Mouse (Mus musculus): Measurements from ENCODE around the gene Cldn7. TPM values are rescaled to one million over a fixed set of nuclear protein-coding genes. Genes with fewer than 3 reads are reported as not detected.

The Cldn7 gene
- polyA plus RNA-seq, 1 experiment from 2014 or later, result 2.4 TPM

- 10% methylated on average over 8 of the region's 8 CpGs for WGBS (ENCODE audit: insufficient replicate concordance)
- Histone ChIP-seq H3K4me1 (ENCODE audit: control insufficient read depth, insufficient read depth, low read length) (peaks cover 26% of the 10 kb centered on the region), H3K36me3 (ENCODE audit: control insufficient read depth, insufficient read depth, low read length) (peaks cover 18% of the 10 kb centered on the region), H3K27ac (ENCODE audit: low read depth, low read length) (peak overlapping the region; percentile 91; the same call in 1 of the 2 replicates), H3K4me2 (peak overlapping the region; percentile 80), H3K9me3 (replicated peaks; ENCODE audit: control insufficient read depth, low read length) (no peaks in the 10 kb centered on the region), H3K27me3 (ENCODE audit: control insufficient read depth, insufficient read depth, low read length) (no peaks in the 10 kb centered on the region), H3K4me3 (ENCODE audit: low read depth, low read length) (peak overlapping the region; percentile 77), H3K9ac (ENCODE audit: low read depth, low read length) (peak overlapping the region; percentile 84)
- ATAC-seq (replicated peaks; ENCODE audit: insufficient number of reproducible peaks, low FRiP score, low TSS enrichment), result no peak
Observed at GRCm38 (mm10) chr11:70001159-70001558, 36.6 kb downstream of the Cldn7 start.

GRCm38 (mm10) chr11:70001865-70002264, 37.3 kb downstream of the Cldn7 start:
- no peak for ATAC-seq (replicated peaks; ENCODE audit: insufficient number of reproducible peaks, low FRiP score, low TSS enrichment)
- H3K27me3 ChIP-seq (ENCODE audit: control insufficient read depth, insufficient read depth, low read length), result no peaks in the 10 kb centered on the region
- no peaks in the 10 kb centered on the region for H3K9me3 ChIP-seq (replicated peaks; ENCODE audit: control insufficient read depth, low read length)
- peaks cover 23% of the 10 kb centered on the region for H3K36me3 ChIP-seq (ENCODE audit: control insufficient read depth, insufficient read depth, low read length)
- H3K4me1 ChIP-seq (ENCODE audit: control insufficient read depth, insufficient read depth, low read length), result peaks cover 26% of the 10 kb centered on the region
- H3K4me2 ChIP-seq, result peak overlapping the region; percentile 80
- H3K27ac ChIP-seq (ENCODE audit: low read depth, low read length), result no peak overlapping the region
- no peak overlapping the region for H3K9ac ChIP-seq (ENCODE audit: low read depth, low read length)
- peak overlapping the region; percentile 77 for H3K4me3 ChIP-seq (ENCODE audit: low read depth, low read length)

GRCm38 (mm10) chr11:70002471-70002870, 37.9 kb downstream of the Cldn7 start:
- ATAC-seq (replicated peaks; ENCODE audit: insufficient number of reproducible peaks, low FRiP score, low TSS enrichment), result no peak
- no peaks in the 10 kb centered on the region for H3K9me3 ChIP-seq (replicated peaks; ENCODE audit: control insufficient read depth, low read length)
- H3K27ac ChIP-seq (ENCODE audit: low read depth, low read length), result no peak overlapping the region
- H3K4me2 ChIP-seq, result peak overlapping the region; percentile 80
- H3K9ac ChIP-seq (ENCODE audit: low read depth, low read length), result peak overlapping the region; percentile 30; the same call in 1 of the 2 replicates
- H3K36me3 ChIP-seq (ENCODE audit: control insufficient read depth, insufficient read depth, low read length), result peaks cover 27% of the 10 kb centered on the region
- H3K27me3 ChIP-seq (ENCODE audit: control insufficient read depth, insufficient read depth, low read length), result no peaks in the 10 kb centered on the region
- H3K4me1 ChIP-seq (ENCODE audit: control insufficient read depth, insufficient read depth, low read length), result peaks cover 24% of the 10 kb centered on the region
- H3K4me3 ChIP-seq (ENCODE audit: low read depth, low read length), result peak overlapping the region; percentile 1; the same call in 1 of the 2 replicates
- 88% methylated on average over 2 of the region's 2 CpGs for WGBS (ENCODE audit: insufficient replicate concordance)

GRCm38 (mm10) chr11:70005521-70005920, 40.9 kb downstream of the Cldn7 start:
- no peaks in the 10 kb centered on the region for H3K9me3 ChIP-seq (replicated peaks; ENCODE audit: control insufficient read depth, low read length)
- H3K4me2 ChIP-seq, result no peak overlapping the region
- WGBS (ENCODE audit: insufficient replicate concordance), result 68% methylated on average over 5 of the region's 5 CpGs
- H3K4me1 ChIP-seq (ENCODE audit: control insufficient read depth, insufficient read depth, low read length), result peaks cover 18% of the 10 kb centered on the region
- no peak for ATAC-seq (replicated peaks; ENCODE audit: insufficient number of reproducible peaks, low FRiP score, low TSS enrichment)
- H3K9ac ChIP-seq (ENCODE audit: low read depth, low read length), result no peak overlapping the region
- H3K27ac ChIP-seq (ENCODE audit: low read depth, low read length), result no peak overlapping the region
- peaks cover 35% of the 10 kb centered on the region for H3K36me3 ChIP-seq (ENCODE audit: control insufficient read depth, insufficient read depth, low read length)
- H3K4me3 ChIP-seq (ENCODE audit: low read depth, low read length), result no peak overlapping the region
- H3K27me3 ChIP-seq (ENCODE audit: control insufficient read depth, insufficient read depth, low read length), result no peaks in the 10 kb centered on the region

- Histone ChIP-seq H3K4me3 (ENCODE audit: low read depth, low read length) (no peak overlapping the region), H3K27ac (ENCODE audit: low read depth, low read length) (no peak overlapping the region), H3K4me1 (ENCODE audit: control insufficient read depth, insufficient read depth, low read length) (peaks cover 11% of the 10 kb centered on the region), H3K27me3 (ENCODE audit: control insufficient read depth, insufficient read depth, low read length) (no peaks in the 10 kb centered on the region), H3K4me2 (no peak overlapping the region), H3K9ac (ENCODE audit: low read depth, low read length) (no peak overlapping the region), H3K9me3 (replicated peaks; ENCODE audit: control insufficient read depth, low read length) (no peaks in the 10 kb centered on the region), H3K36me3 (ENCODE audit: control insufficient read depth, insufficient read depth, low read length) (peaks cover 60% of the 10 kb centered on the region)
- ATAC-seq (replicated peaks; ENCODE audit: insufficient number of reproducible peaks, low FRiP score, low TSS enrichment), result no peak
- WGBS (ENCODE audit: insufficient replicate concordance), result 88% methylated on average over 6 of the region's 6 CpGs
Observed at GRCm38 (mm10) chr11:70010033-70010432, 45.5 kb downstream of the Cldn7 start.

GRCm38 (mm10) chr11:70010548-70010947, 46.0 kb downstream of the Cldn7 start:
- no peak overlapping the region for H3K27ac ChIP-seq (ENCODE audit: low read depth, low read length)
- 83% methylated on average over 12 of the region's 12 CpGs for WGBS (ENCODE audit: insufficient replicate concordance)
- H3K4me2 ChIP-seq, result no peak overlapping the region
- peaks cover 11% of the 10 kb centered on the region for H3K4me1 ChIP-seq (ENCODE audit: control insufficient read depth, insufficient read depth, low read length)
- H3K9me3 ChIP-seq (replicated peaks; ENCODE audit: control insufficient read depth, low read length), result no peaks in the 10 kb centered on the region
- no peaks in the 10 kb centered on the region for H3K27me3 ChIP-seq (ENCODE audit: control insufficient read depth, insufficient read depth, low read length)
- no peak for ATAC-seq (replicated peaks; ENCODE audit: insufficient number of reproducible peaks, low FRiP score, low TSS enrichment)
- no peak overlapping the region for H3K9ac ChIP-seq (ENCODE audit: low read depth, low read length)
- no peak overlapping the region for H3K4me3 ChIP-seq (ENCODE audit: low read depth, low read length)
- H3K36me3 ChIP-seq (ENCODE audit: control insufficient read depth, insufficient read depth, low read length), result peaks cover 60% of the 10 kb centered on the region

GRCm38 (mm10) chr11:70010961-70011360, 46.4 kb downstream of the Cldn7 start:
- Histone ChIP-seq H3K27ac (ENCODE audit: low read depth, low read length) (no peak overlapping the region), H3K9me3 (replicated peaks; ENCODE audit: control insufficient read depth, low read length) (no peaks in the 10 kb centered on the region), H3K4me3 (ENCODE audit: low read depth, low read length) (no peak overlapping the region), H3K9ac (ENCODE audit: low read depth, low read length) (no peak overlapping the region), H3K27me3 (ENCODE audit: control insufficient read depth, insufficient read depth, low read length) (no peaks in the 10 kb centered on the region), H3K36me3 (ENCODE audit: control insufficient read depth, insufficient read depth, low read length) (peaks cover 60% of the 10 kb centered on the region), H3K4me1 (ENCODE audit: control insufficient read depth, insufficient read depth, low read length) (peaks cover 11% of the 10 kb centered on the region), H3K4me2 (no peak overlapping the region)
- WGBS (ENCODE audit: insufficient replicate concordance), result 85% methylated on average over 10 of the region's 10 CpGs
- ATAC-seq (replicated peaks; ENCODE audit: insufficient number of reproducible peaks, low FRiP score, low TSS enrichment), result no peak

- no peak overlapping the region for H3K27ac ChIP-seq (ENCODE audit: low read depth, low read length)
- 82% methylated on average over 9 of the region's 9 CpGs for WGBS (ENCODE audit: insufficient replicate concordance)
- H3K4me2 ChIP-seq, result no peak overlapping the region
- peaks cover 46% of the 10 kb centered on the region for H3K36me3 ChIP-seq (ENCODE audit: control insufficient read depth, insufficient read depth, low read length)
- no peak for ATAC-seq (replicated peaks; ENCODE audit: insufficient number of reproducible peaks, low FRiP score, low TSS enrichment)
- H3K4me1 ChIP-seq (ENCODE audit: control insufficient read depth, insufficient read depth, low read length), result peaks cover 18% of the 10 kb centered on the region
- no peak overlapping the region for H3K4me3 ChIP-seq (ENCODE audit: low read depth, low read length)
- H3K9ac ChIP-seq (ENCODE audit: low read depth, low read length), result no peak overlapping the region
- H3K9me3 ChIP-seq (replicated peaks; ENCODE audit: control insufficient read depth, low read length), result no peaks in the 10 kb centered on the region
- no peaks in the 10 kb centered on the region for H3K27me3 ChIP-seq (ENCODE audit: control insufficient read depth, insufficient read depth, low read length)
Observed at GRCm38 (mm10) chr11:70012931-70013330, 48.4 kb downstream of the Cldn7 start.

GRCm38 (mm10) chr11:70013408-70013807, 48.8 kb downstream of the Cldn7 start:
- ATAC-seq (replicated peaks; ENCODE audit: insufficient number of reproducible peaks, low FRiP score, low TSS enrichment), result no peak
- H3K27ac ChIP-seq (ENCODE audit: low read depth, low read length), result no peak overlapping the region
- peaks cover 41% of the 10 kb centered on the region for H3K36me3 ChIP-seq (ENCODE audit: control insufficient read depth, insufficient read depth, low read length)
- no peaks in the 10 kb centered on the region for H3K9me3 ChIP-seq (replicated peaks; ENCODE audit: control insufficient read depth, low read length)
- WGBS (ENCODE audit: insufficient replicate concordance), result 93% methylated on average over 3 of the region's 3 CpGs
- H3K4me2 ChIP-seq, result no peak overlapping the region
- no peak overlapping the region for H3K4me3 ChIP-seq (ENCODE audit: low read depth, low read length)
- no peak overlapping the region for H3K9ac ChIP-seq (ENCODE audit: low read depth, low read length)
- no peaks in the 10 kb centered on the region for H3K27me3 ChIP-seq (ENCODE audit: control insufficient read depth, insufficient read depth, low read length)
- peaks cover 20% of the 10 kb centered on the region for H3K4me1 ChIP-seq (ENCODE audit: control insufficient read depth, insufficient read depth, low read length)

All from heart, embryonic 11.5 days (tissue).